In genomic region chr2:84779210-84779609, GRCm38 (mm10) we compare ENCODE assay signal across 13 mouse cellular contexts. TPM values are rescaled to one million over a fixed set of nuclear protein-coding genes. Genes with fewer than 3 reads are reported as not detected.
DNase-seq lines count a peak whose midpoint lies in the region; ATAC-seq and TF ChIP-seq lines count a peak whose summit lies in the region.
"Had no signal": no experiment of that assay in that cellular context is flagged by ENCODE, and none has a peak within 500 bp of the region (broad histone marks: within the 10 kb centered on the region; RNA-seq: fewer than 3 reads in every experiment).

No protein-coding gene starts in this region.

- H3K9me3 ChIP-seq in midbrain, postnatal 0 days (ENCODE audit: low read length) = no peaks in the 10 kb centered on the region
- no peaks in the 10 kb centered on the region for H3K9me3 ChIP-seq in midbrain, embryonic 16.5 days (replicated peaks; ENCODE audit: control insufficient read depth, low read length, poor library complexity, severe bottlenecking)
- H3K9me3 ChIP-seq: liver, embryonic 15.5 days had no signal

- no peak for DNase-seq in frontal cortex, adult 2 months (ENCODE audit: extremely low spot score in 1 of 2, low spot score in 1 of 2)
- peak; percentile 6 for DNase-seq in midbrain, postnatal 0 days (ENCODE audit: low spot score)
- DNase-seq in thymus, postnatal 4 days = peak; percentile 67
- DNase-seq in right cerebral cortex, postnatal 14 days = no peak
- DNase-seq in cerebellum, adult 18-20 months = no peak
- DNase-seq: heart, postnatal 14 days had no signal

- no peak overlapping the region for H3K9ac ChIP-seq in midbrain, postnatal 0 days (replicated peaks; ENCODE audit: low read length, poor library complexity, severe bottlenecking)
- H3K9ac ChIP-seq in midbrain, embryonic 16.5 days (ENCODE audit: low read depth, low read length) = no peak overlapping the region
- H3K9ac ChIP-seq: liver, embryonic 15.5 days had no signal

- peaks cover 6% of the 10 kb centered on the region; the same call in 1 of the 2 replicates for H3K4me1 ChIP-seq in midbrain, postnatal 0 days (ENCODE audit: insufficient read depth, low read length)
- H3K4me1 ChIP-seq in midbrain, embryonic 16.5 days (ENCODE audit: control insufficient read depth, insufficient read depth, low read length) = peaks cover 9% of the 10 kb centered on the region
- H3K4me1 ChIP-seq: liver, embryonic 15.5 days had no signal

- peak; percentile 43 for TF ChIP-seq CTCF in midbrain, postnatal 0 days (IDR thresholded peaks at IDR 0.05)

- no peak overlapping the region for H3K4me2 ChIP-seq in midbrain, postnatal 0 days (ENCODE audit: low read depth, low read length, poor library complexity, severe bottlenecking)
- no peak overlapping the region for H3K4me2 ChIP-seq in midbrain, embryonic 16.5 days (ENCODE audit: low read length)
- H3K4me2 ChIP-seq: liver, embryonic 15.5 days had no signal

- H3K4me3 ChIP-seq in midbrain, postnatal 0 days (ENCODE audit: low read depth, low read length) = no peak overlapping the region
- H3K4me3 ChIP-seq in midbrain, embryonic 16.5 days (ENCODE audit: low read depth, low read length) = no peak overlapping the region
- H3K4me3 ChIP-seq: liver, embryonic 15.5 days had no signal

- ATAC-seq in frontal cortex, adult (ENCODE audit: low TSS enrichment) = peak; percentile 62; the same call in 1 of the 2 replicates
- no peak for ATAC-seq in midbrain, postnatal 0 days (ENCODE audit: low FRiP score)
- ATAC-seq in midbrain, embryonic 16.5 days = no peak
- ATAC-seq in inflammation-experienced regulatory T-cells, adult 6 months = peak; percentile 95
- ATAC-seq: forebrain, embryonic 14.5 days had no signal

- WGBS in midbrain, postnatal 0 days = 57% methylated on average over 6 of the region's 6 CpGs
- 68% methylated on average over 6 of the region's 6 CpGs for WGBS in midbrain, embryonic 16.5 days

- H3K27ac ChIP-seq in midbrain, postnatal 0 days (ENCODE audit: low read depth, low read length) = no peak overlapping the region
- no peak overlapping the region for H3K27ac ChIP-seq in midbrain, embryonic 16.5 days (ENCODE audit: low read length)
- H3K27ac ChIP-seq: liver, embryonic 15.5 days had no signal

- no peaks in the 10 kb centered on the region for H3K36me3 ChIP-seq in midbrain, postnatal 0 days (ENCODE audit: insufficient read depth, low read length)
- H3K36me3 ChIP-seq in midbrain, embryonic 16.5 days (ENCODE audit: control insufficient read depth, insufficient read depth, low read length) = no peaks in the 10 kb centered on the region
- H3K36me3 ChIP-seq: liver, embryonic 15.5 days had no signal

- H3K27me3 ChIP-seq in midbrain, postnatal 0 days (ENCODE audit: insufficient read depth, low read length) = no peaks in the 10 kb centered on the region
- no peaks in the 10 kb centered on the region for H3K27me3 ChIP-seq in midbrain, embryonic 16.5 days (ENCODE audit: control insufficient read depth, insufficient read depth, low read depth, low read length)

RNA-seq across cellular contexts. Expression of gene Serping1, which starts 4.0 kb away (rescaled TPM):
- 13.9 and 17.4 TPM in 2 replicates for polyA plus RNA-seq in frontal cortex, adult 2 months (2012; rRNA removed)
- 19.9 and 20.9 TPM in 2 replicates for total RNA-seq in midbrain, postnatal 0 days (2014; rRNA removed)
- 30.6 and 31.9 TPM in 2 replicates for polyA plus RNA-seq in midbrain, postnatal 0 days (2015; fragmentation: Nextera tagmentation; extraction: Ambion mirVana)
- 28.3 and 29.0 TPM in 2 replicates for polyA plus RNA-seq in midbrain, embryonic 16.5 days (2015; fragmentation: Nextera tagmentation; extraction: Ambion mirVana)
- under 1 TPM in 1 of 3 experiments, not detected in 2; 0.20 TPM for polyA plus RNA-seq in inflammation-experienced regulatory T-cells, adult 6 months (2017; shearing (Covaris generic))

RNA-seq across cellular contexts. Expression of gene Ube2l6, which starts 19.4 kb away (rescaled TPM):
- polyA plus RNA-seq in frontal cortex, adult 2 months (2012; rRNA removed) = 10.2 TPM in 2 replicates
- total RNA-seq in midbrain, postnatal 0 days (2014; rRNA removed) = 14.0 and 16.5 TPM in 2 replicates
- 14.2 and 15.1 TPM in 2 replicates for polyA plus RNA-seq in midbrain, postnatal 0 days (2015; fragmentation: Nextera tagmentation; extraction: Ambion mirVana)
- polyA plus RNA-seq in midbrain, embryonic 16.5 days (2015; fragmentation: Nextera tagmentation; extraction: Ambion mirVana) = 22.9 and 23.4 TPM in 2 replicates
- polyA plus RNA-seq in inflammation-experienced regulatory T-cells, adult 6 months (2017; shearing (Covaris generic)) = 10 to 100 TPM; 92.1 to 96.3 (median 93.4) TPM

RNA-seq across cellular contexts. Expression of gene Gm19426, which starts 35.8 kb away (rescaled TPM):
- polyA plus RNA-seq in frontal cortex, adult 2 months (2012; rRNA removed) = 2.8 and 3.7 TPM in 2 replicates
- total RNA-seq in midbrain, postnatal 0 days (2014; rRNA removed) = 0.88 and 1.1 TPM in 2 replicates
- 2.1 and 2.4 TPM in 2 replicates for polyA plus RNA-seq in midbrain, postnatal 0 days (2015; fragmentation: Nextera tagmentation; extraction: Ambion mirVana)
- polyA plus RNA-seq in midbrain, embryonic 16.5 days (2015; fragmentation: Nextera tagmentation; extraction: Ambion mirVana) = 4.3 and 4.8 TPM in 2 replicates
- not detected for polyA plus RNA-seq in inflammation-experienced regulatory T-cells, adult 6 months (2017; shearing (Covaris generic))

RNA-seq across cellular contexts. Expression of gene Smtnl1, which starts 43.2 kb away (rescaled TPM):
- polyA plus RNA-seq in frontal cortex, adult 2 months (2012; rRNA removed) = not detected in 2 replicates
- total RNA-seq in midbrain, postnatal 0 days (2014; rRNA removed) = not detected in 2 replicates
- polyA plus RNA-seq in midbrain, postnatal 0 days (2015; fragmentation: Nextera tagmentation; extraction: Ambion mirVana) = not detected in 2 replicates
- polyA plus RNA-seq in midbrain, embryonic 16.5 days (2015; fragmentation: Nextera tagmentation; extraction: Ambion mirVana) = not detected in 2 replicates
- polyA plus RNA-seq in inflammation-experienced regulatory T-cells, adult 6 months (2017; shearing (Covaris generic)) = not detected
- polyA plus RNA-seq: forebrain, embryonic 14.5 days; neural tube, embryonic 14.5 days; urinary bladder, adult 2 months had no signal

RNA-seq across cellular contexts. Expression of gene Ypel4, which starts 45.4 kb away (rescaled TPM):
- polyA plus RNA-seq in frontal cortex, adult 2 months (2012; rRNA removed) = 165 and 172 TPM in 2 replicates
- 12.9 and 15.0 TPM in 2 replicates for total RNA-seq in midbrain, postnatal 0 days (2014; rRNA removed)
- 14.3 and 14.7 TPM in 2 replicates for polyA plus RNA-seq in midbrain, postnatal 0 days (2015; fragmentation: Nextera tagmentation; extraction: Ambion mirVana)
- polyA plus RNA-seq in midbrain, embryonic 16.5 days (2015; fragmentation: Nextera tagmentation; extraction: Ambion mirVana) = 27.7 and 28.1 TPM in 2 replicates
- 1 to 10 TPM; 1.2 to 3.2 (median 2.2) TPM for polyA plus RNA-seq in inflammation-experienced regulatory T-cells, adult 6 months (2017; shearing (Covaris generic))

Comparison
In these comparisons a context has a peak if more than half of its experiments do, and no peak if none do; other contexts are left out.
1. ATAC-seq: peak in frontal cortex, adult (single experiment) and inflammation-experienced regulatory T-cells, adult 6 months (single experiment); none in midbrain, postnatal 0 days (single experiment) and midbrain, embryonic 16.5 days (single experiment).
2. DNase-seq: peak in midbrain, postnatal 0 days (single experiment) and thymus, postnatal 4 days (single experiment); none in frontal cortex, adult 2 months (0 of 2), right cerebral cortex, postnatal 14 days (single experiment) and cerebellum, adult 18-20 months (0 of 2).
3. RNA of gene Serping1, which starts 4.0 kb away (polyA plus RNA-seq): 30.6 to 31.9 TPM in midbrain, postnatal 0 days, 28.3 to 29.0 TPM in midbrain, embryonic 16.5 days and 13.9 to 17.4 TPM in frontal cortex, adult 2 months; 0.20 TPM in inflammation-experienced regulatory T-cells, adult 6 months; every median in the first group is over 10 times any median in the second.